Mouse (Mus musculus): Measurements from ENCODE around the gene Herc3.

GRCm38 (mm10) chr6:58903171-58903570 is 71.9 kb downstream of the Herc3 start:
- TF ChIP-seq POLR2A (IDR thresholded peaks at IDR 0.05; ENCODE audit: borderline replicate concordance, extremely low read depth, insufficient read depth, insufficient read length, poor library complexity, severe bottlenecking) (no peak), CTCF (IDR thresholded peaks at IDR 0.05; ENCODE audit: borderline replicate concordance, extremely low read depth, insufficient read depth, insufficient read length) (no peak)

Measured in brain, embryonic 14.5 days (tissue).